Mouse (Mus musculus): ENCODE data around the gene Shb. TPM values are rescaled to one million over a fixed set of nuclear protein-coding genes. Genes with fewer than 3 reads are reported as not detected.
"Not testable (repeated sequence)": the region's sequence is repeated elsewhere in the genome, so short reads cannot be mapped to it uniquely, and the experiment has no call there.

Gene Shb
- total RNA-seq, 2 experiments from 2014 or later, result 51.4 to 110 TPM

GRCm38 (mm10) chr4:45419051-45419450 is 113.2 kb downstream of the Shb start:
- no peak for DNase-seq

GRCm38 (mm10) chr4:45418229-45418950 is 113.9 kb downstream of the Shb start:
- peak in 1 of 2 experiments; percentile 71 for DNase-seq

GRCm38 (mm10) chr4:45416314-45416713 is 116.0 kb downstream of the Shb start:
- DNase-seq, result no peak

GRCm38 (mm10) chr4:45413674-45414338 is 118.5 kb downstream of the Shb start:
- no peak for DNase-seq

- peak in 1 of 2 experiments; percentile 62 for DNase-seq
These were observed 119.7 kb downstream of the Shb start for GRCm38 (mm10) chr4:45412433-45413192.

- DNase-seq, result peak in 1 of 2 experiments; percentile 1
These were observed 121.0 kb downstream of the Shb start for GRCm38 (mm10) chr4:45411181-45411790.

- peak; percentile 83 to 87 for DNase-seq
These were observed 123.0 kb downstream of the Shb start for GRCm38 (mm10) chr4:45409270-45409669.

- peak; percentile 87 to 92 for DNase-seq
These were observed 123.7 kb downstream of the Shb start, which contains the start of gene Slc25a51 for GRCm38 (mm10) chr4:45408427-45409132. Slc25a51 (minus strand) TSS chr4:45408766.

GRCm38 (mm10) chr4:45407703-45408334 is 124.5 kb downstream of the Shb start:
- DNase-seq, result peak; percentile 64 to 69

- no peak for DNase-seq
These were observed 125.1 kb downstream of the Shb start for GRCm38 (mm10) chr4:45407001-45407702.

GRCm38 (mm10) chr4:45406397-45406796 is 125.9 kb downstream of the Shb start:
- no peak for DNase-seq

GRCm38 (mm10) chr4:45405315-45405714 is 127.0 kb downstream of the Shb start:
- DNase-seq, result no peak

GRCm38 (mm10) chr4:45404086-45404485 is 128.2 kb downstream of the Shb start:
- no peak for DNase-seq

- no peak for DNase-seq
These were observed 128.8 kb downstream of the Shb start for GRCm38 (mm10) chr4:45403499-45403878.

- DNase-seq, result no peak
These were observed 129.3 kb downstream of the Shb start for GRCm38 (mm10) chr4:45402878-45403498.

- DNase-seq, result no peak
These were observed 130.0 kb downstream of the Shb start for GRCm38 (mm10) chr4:45402281-45402680.

- no peak for DNase-seq
These were observed 132.7 kb downstream of the Shb start for GRCm38 (mm10) chr4:45399421-45400210.

- not testable (repeated sequence) for DNase-seq
These were observed 134.0 kb downstream of the Shb start for GRCm38 (mm10) chr4:45398315-45398714.

- DNase-seq, result not testable (repeated sequence)
These were observed 136.1 kb downstream of the Shb start for GRCm38 (mm10) chr4:45396211-45396610.
